Comparison of ENCODE assay signal across 9 mouse cellular contexts in the genomic region with DNA sequence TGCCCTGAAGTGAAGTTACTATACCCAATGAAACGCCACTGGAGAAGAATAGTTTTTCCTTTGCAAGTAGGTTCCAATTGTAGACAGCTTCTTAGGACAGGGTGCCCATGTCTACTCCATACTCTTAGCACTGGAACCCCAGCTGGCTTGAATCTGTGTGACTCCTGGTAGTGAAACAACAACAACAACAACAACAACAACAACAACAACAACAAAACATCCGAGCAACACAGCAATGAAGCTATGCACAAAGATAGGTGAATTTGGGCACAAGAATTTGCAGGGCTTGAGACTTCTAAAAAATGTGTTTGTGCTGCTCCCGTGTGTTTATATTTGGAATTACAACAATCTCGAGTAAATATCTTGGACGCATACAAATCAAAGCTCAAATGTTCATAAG. TPM values are rescaled to one million over a fixed set of nuclear protein-coding genes. Genes with fewer than 3 reads are reported as not detected.
A peak's percentile ranks its signal among the peaks of the same experiment; 100 is the strongest.
DNase-seq lines count a peak whose midpoint lies in the region; ATAC-seq and TF ChIP-seq lines count a peak whose summit lies in the region.
"Had no signal": no experiment of that assay in that cellular context is flagged by ENCODE, and none has a peak within 500 bp of the region (broad histone marks: within the 10 kb centered on the region; RNA-seq: fewer than 3 reads in every experiment).

No protein-coding gene starts in this region.

- no peak overlapping the region for H3K9ac ChIP-seq in limb, embryonic 11.5 days (ENCODE audit: low read length)
- no peak overlapping the region for H3K9ac ChIP-seq in forebrain, embryonic 16.5 days (replicated peaks; ENCODE audit: low read depth, low read length)
- H3K9ac ChIP-seq in midbrain, postnatal 0 days (replicated peaks; ENCODE audit: low read length, poor library complexity, severe bottlenecking): no peak overlapping the region

- H3K9me3 ChIP-seq in limb, embryonic 11.5 days (ENCODE audit: control insufficient read depth, low read length): no peaks in the 10 kb centered on the region
- no peaks in the 10 kb centered on the region for H3K9me3 ChIP-seq in limb, embryonic 10.5 days (replicated peaks)
- H3K9me3 ChIP-seq in forebrain, embryonic 16.5 days (ENCODE audit: control insufficient read depth, low read length): no peaks in the 10 kb centered on the region
- no peaks in the 10 kb centered on the region for H3K9me3 ChIP-seq in midbrain, postnatal 0 days (ENCODE audit: low read length)

- peak; percentile 21; the same call in 1 of the 2 replicates for ATAC-seq in limb, embryonic 11.5 days (ENCODE audit: insufficient number of reproducible peaks, low FRiP score, low TSS enrichment, low read depth)
- ATAC-seq in forebrain, embryonic 16.5 days: peak; percentile 65
- ATAC-seq in midbrain, postnatal 0 days (ENCODE audit: low FRiP score): peak; percentile 60

- H3K4me3 ChIP-seq in limb, embryonic 11.5 days (ENCODE audit: low read depth, low read length): no peak overlapping the region
- H3K4me3 ChIP-seq in limb, embryonic 10.5 days: no peak overlapping the region
- H3K4me3 ChIP-seq in forebrain, embryonic 16.5 days (replicated peaks; ENCODE audit: low read length): no peak overlapping the region
- no peak overlapping the region for H3K4me3 ChIP-seq in midbrain, postnatal 0 days (ENCODE audit: low read depth, low read length)

- no peak overlapping the region for H3K27ac ChIP-seq in limb, embryonic 11.5 days (replicated peaks; ENCODE audit: low read depth, low read length)
- no peak overlapping the region for H3K27ac ChIP-seq in limb, embryonic 10.5 days
- H3K27ac ChIP-seq in forebrain, embryonic 16.5 days (ENCODE audit: low read length): no peak overlapping the region
- H3K27ac ChIP-seq in midbrain, postnatal 0 days (ENCODE audit: low read depth, low read length): no peak overlapping the region

- no peaks in the 10 kb centered on the region for H3K4me1 ChIP-seq in limb, embryonic 11.5 days (ENCODE audit: control insufficient read depth, insufficient read depth, low read length)
- H3K4me1 ChIP-seq in limb, embryonic 10.5 days: no peaks in the 10 kb centered on the region
- H3K4me1 ChIP-seq in forebrain, embryonic 16.5 days (replicated peaks; ENCODE audit: control insufficient read depth, insufficient read depth, low read length): no peaks in the 10 kb centered on the region
- no peaks in the 10 kb centered on the region for H3K4me1 ChIP-seq in midbrain, postnatal 0 days (ENCODE audit: insufficient read depth, low read length)

- intact Hi-C loops in heart, postnatal 14 days (cut with DNase I): no loop called here

- DNase-seq in limb, embryonic 11.5 days (ENCODE audit: low spot score): peak; percentile 21
- no peak for DNase-seq in limb, embryonic 10.5 days (ENCODE audit: low spot score)
- DNase-seq in R1 (ENCODE audit: low read depth, low spot score): peak; percentile 58
- DNase-seq in midbrain, postnatal 0 days (ENCODE audit: low spot score): peak; percentile 54
- no peak for DNase-seq in urinary bladder, postnatal 10 days (ENCODE audit: low spot score)
- no peak for DNase-seq in cerebellum, adult 9-10 months
- no peak for DNase-seq in heart, postnatal 14 days
- DNase-seq: heart, postnatal 36 days had no signal

- TF ChIP-seq CTCF in midbrain, postnatal 0 days (IDR thresholded peaks at IDR 0.05): peak; percentile 68

- H3K36me3 ChIP-seq in limb, embryonic 11.5 days (ENCODE audit: control insufficient read depth, insufficient read depth, low read length): no peaks in the 10 kb centered on the region
- no peaks in the 10 kb centered on the region for H3K36me3 ChIP-seq in limb, embryonic 10.5 days
- H3K36me3 ChIP-seq in forebrain, embryonic 16.5 days (ENCODE audit: control insufficient read depth, insufficient read depth): no peaks in the 10 kb centered on the region
- H3K36me3 ChIP-seq in midbrain, postnatal 0 days (ENCODE audit: insufficient read depth, low read length): no peaks in the 10 kb centered on the region

- WGBS in limb, embryonic 11.5 days: 30% methylated on average over 5 of the region's 5 CpGs
- WGBS in limb, embryonic 10.5 days: 33% methylated on average over 5 of the region's 5 CpGs
- 20% methylated on average over 5 of the region's 5 CpGs for WGBS in forebrain, embryonic 16.5 days
- 22% methylated on average over 5 of the region's 5 CpGs for WGBS in midbrain, postnatal 0 days

- no peak overlapping the region for H3K4me2 ChIP-seq in limb, embryonic 11.5 days (ENCODE audit: low read depth, severe bottlenecking)
- no peak overlapping the region for H3K4me2 ChIP-seq in forebrain, embryonic 16.5 days (ENCODE audit: low read length)
- H3K4me2 ChIP-seq in midbrain, postnatal 0 days (ENCODE audit: low read depth, low read length, poor library complexity, severe bottlenecking): no peak overlapping the region

- H3K27me3 ChIP-seq in limb, embryonic 11.5 days (ENCODE audit: control insufficient read depth, insufficient read depth, low read length): no peaks in the 10 kb centered on the region
- H3K27me3 ChIP-seq in limb, embryonic 10.5 days (ENCODE audit: low read depth, poor library complexity, severe bottlenecking): no peaks in the 10 kb centered on the region
- no peaks in the 10 kb centered on the region for H3K27me3 ChIP-seq in forebrain, embryonic 16.5 days (replicated peaks; ENCODE audit: control insufficient read depth, insufficient read depth, low read length)
- H3K27me3 ChIP-seq in midbrain, postnatal 0 days (ENCODE audit: insufficient read depth, low read length): no peaks in the 10 kb centered on the region

RNA-seq across cellular contexts. Expression of gene Olfr24, which starts 19.2 kb away (rescaled TPM):
- not detected in 2 replicates for polyA plus RNA-seq in limb, embryonic 11.5 days (2014; fragmentation: Nextera tagmentation; extraction: Ambion mirVana)
- polyA plus RNA-seq in limb, embryonic 10.5 days (2016; fragmentation: Nextera tagmentation; extraction: Ambion mirVana): not detected in 2 replicates
- not detected in 2 replicates for polyA plus RNA-seq in forebrain, embryonic 16.5 days (2015; fragmentation: Nextera tagmentation; extraction: Ambion mirVana)
- total RNA-seq in midbrain, postnatal 0 days (2014; rRNA removed): not detected in 2 replicates
- not detected in 2 replicates for polyA plus RNA-seq in midbrain, postnatal 0 days (2015; fragmentation: Nextera tagmentation; extraction: Ambion mirVana)
- total RNA-seq in heart, postnatal 14 days (2021): not detected
- total RNA-seq: heart, postnatal 36 days had no signal

Comparison
In these comparisons a context has a peak if more than half of its experiments do, and no peak if none do; other contexts are left out.
1. DNase-seq: peak in limb, embryonic 11.5 days (single experiment), R1 (single experiment) and midbrain, postnatal 0 days (single experiment); none in limb, embryonic 10.5 days (single experiment), urinary bladder, postnatal 10 days (single experiment), cerebellum, adult 9-10 months (single experiment) and heart, postnatal 14 days (0 of 2).
2. Peak in every context shown above with its lines, with median percentiles within 50 percentile points of each other: ATAC-seq.